Mouse (Mus musculus) lung, adult 2 months (tissue): ENCODE results near the gene Scn10a. TPM values are rescaled to one million over a fixed set of nuclear protein-coding genes. Genes with fewer than 3 reads are reported as not detected.
A peak's percentile ranks its signal among the peaks of the same experiment; 100 is the strongest.

Experiments
- DNase-seq: peaks from one replicate; pipeline ENCODE4 v3.0.0; 2022
- H3K4me1 ChIP-seq: fragments of 200-500 bp; 2 replicates; pipeline ENCODE4 v1.6.1; 2011; ENCODE audit warnings: low read length; ENCODE audit not compliant: control insufficient read depth, insufficient read depth
- H3K4me3 ChIP-seq: fragments of 200-500 bp; replicated peaks from 2 replicates; pipeline ENCODE3; 2011; ENCODE audit warnings: low read depth, mild to moderate bottlenecking, control low read depth, low read length; ENCODE audit errors: extremely low read depth
- CTCF ChIP-seq: fragments of 200-500 bp; IDR thresholded peaks from 2 replicates; pipeline ENCODE4 v1.5.1; 2011; ENCODE audit warnings: mild to moderate bottlenecking, low read length, control low read depth; ENCODE audit not compliant: insufficient read depth
- POLR2A ChIP-seq: fragments of 200-500 bp; IDR thresholded peaks from 2 replicates; pipeline ENCODE4 v1.6.1; 2011; ENCODE audit warnings: low read depth, mild to moderate bottlenecking, control low read depth, low read length, borderline replicate concordance; ENCODE audit errors: extremely low read depth
- WGBS: fragments of 180-500 bp; shearing (Covaris S2); methylation state at CpG from one replicate; pipeline ENCODE4 v1.1.7; 2018; 5-methylcytosine and 5-hydroxymethylcytosine counted together
- polyA plus RNA-seq: library from polyadenylated mRNA; depleted of rRNA; stranded (reverse); fragments of >200 nt; gene quantifications from 2 replicates; pipeline ENCODE4 v1.2.3, GENCODE M21; 2012

Scn10a gene
- polyA plus RNA-seq, 1 experiment = 0.09 TPM

GRCm38 (mm10) chr9:119588763-119589449, 130.2 kb downstream of the Scn10a start:
- H3K4me3 ChIP-seq = no peak overlapping the region
- TF ChIP-seq POLR2A (no peak), CTCF (no peak)
- 17% methylated on average over 26 of the region's 26 CpGs for WGBS
- H3K4me1 ChIP-seq = no peaks in the 10 kb centered on the region
- DNase-seq = no peak

- WGBS = 1% methylated on average over 6 of the region's 6 CpGs
- Histone ChIP-seq H3K4me3 (no peak overlapping the region), H3K4me1 (peaks cover 3% of the 10 kb centered on the region)
- TF ChIP-seq POLR2A (no peak), CTCF (peak; percentile 99)
- DNase-seq = peak; percentile 66
Observed at GRCm38 (mm10) chr9:119580668-119581067, 138.5 kb downstream of the Scn10a start.

- DNase-seq = no peak
- 91% methylated on average over 17 of the region's 17 CpGs for WGBS
- Histone ChIP-seq H3K4me3 (no peak overlapping the region), H3K4me1 (peaks cover 3% of the 10 kb centered on the region)
- no peak for TF ChIP-seq POLR2A
- no peak for TF ChIP-seq CTCF
Observed at GRCm38 (mm10) chr9:119580187-119580586, 138.9 kb downstream of the Scn10a start.

- TF ChIP-seq POLR2A = no peak
- H3K4me1 ChIP-seq = peaks cover 3% of the 10 kb centered on the region
- peak within 1 kb of the TSS; percentile 18 for H3K4me3 ChIP-seq
- WGBS = 1% methylated on average over 93 of the region's 99 CpGs
- DNase-seq = peak; percentile 17
Observed at GRCm38 (mm10) chr9:119578636-119579438, 140.3 kb downstream of the Scn10a start, which contains the start of gene Scn5a. Gene Scn5a (minus strand): TSS chr9:119579016.

- no peak for DNase-seq
- H3K4me3 ChIP-seq = no peak overlapping the region
- peaks cover 3% of the 10 kb centered on the region for H3K4me1 ChIP-seq
- no peak for TF ChIP-seq POLR2A
- no peak for TF ChIP-seq CTCF
- 4% methylated on average over 24 of the region's 24 CpGs for WGBS
Observed at GRCm38 (mm10) chr9:119578311-119578635, 140.8 kb downstream of the Scn10a start.

- 69% methylated on average over 2 of the region's 2 CpGs for WGBS
- DNase-seq = no peak
- TF ChIP-seq POLR2A (no peak), CTCF (no peak)
- no peak overlapping the region for H3K4me3 ChIP-seq
- peaks cover 3% of the 10 kb centered on the region for H3K4me1 ChIP-seq
Observed at GRCm38 (mm10) chr9:119576977-119577376, 142.1 kb downstream of the Scn10a start.

GRCm38 (mm10) chr9:119575732-119576131, 143.4 kb downstream of the Scn10a start:
- TF ChIP-seq CTCF = no peak
- TF ChIP-seq POLR2A = no peak
- Histone ChIP-seq H3K4me3 (no peak overlapping the region), H3K4me1 (peaks cover 3% of the 10 kb centered on the region)
- no peak for DNase-seq
- WGBS = 50% methylated on average over 9 of the region's 9 CpGs

GRCm38 (mm10) chr9:119574366-119574765, 144.8 kb downstream of the Scn10a start:
- peaks cover 3% of the 10 kb centered on the region for H3K4me1 ChIP-seq
- no peak for TF ChIP-seq POLR2A
- no peak for DNase-seq
- 61% methylated on average over 7 of the region's 7 CpGs for WGBS
- no peak overlapping the region for H3K4me3 ChIP-seq

- Histone ChIP-seq H3K4me1 (no peaks in the 10 kb centered on the region), H3K4me3 (no peak overlapping the region)
- DNase-seq = no peak
- TF ChIP-seq CTCF (no peak), POLR2A (no peak)
- 54% methylated on average over 14 of the region's 14 CpGs for WGBS
Observed at GRCm38 (mm10) chr9:119573009-119573408, 146.1 kb downstream of the Scn10a start.

GRCm38 (mm10) chr9:119571411-119571888, 147.7 kb downstream of the Scn10a start:
- Histone ChIP-seq H3K4me3 (no peak overlapping the region), H3K4me1 (no peaks in the 10 kb centered on the region)
- 12% methylated on average over 15 of the region's 15 CpGs for WGBS
- DNase-seq = no peak
- TF ChIP-seq POLR2A (no peak), CTCF (no peak)

- DNase-seq = no peak
- WGBS = 22% methylated on average over 9 of the region's 9 CpGs
- H3K4me3 ChIP-seq = no peak overlapping the region
- TF ChIP-seq POLR2A (no peak), CTCF (no peak)
- H3K4me1 ChIP-seq = no peaks in the 10 kb centered on the region
Observed at GRCm38 (mm10) chr9:119570652-119571051, 148.5 kb downstream of the Scn10a start.
